Mouse (Mus musculus): ENCODE measurements around the gene Il27ra.

DNA sequence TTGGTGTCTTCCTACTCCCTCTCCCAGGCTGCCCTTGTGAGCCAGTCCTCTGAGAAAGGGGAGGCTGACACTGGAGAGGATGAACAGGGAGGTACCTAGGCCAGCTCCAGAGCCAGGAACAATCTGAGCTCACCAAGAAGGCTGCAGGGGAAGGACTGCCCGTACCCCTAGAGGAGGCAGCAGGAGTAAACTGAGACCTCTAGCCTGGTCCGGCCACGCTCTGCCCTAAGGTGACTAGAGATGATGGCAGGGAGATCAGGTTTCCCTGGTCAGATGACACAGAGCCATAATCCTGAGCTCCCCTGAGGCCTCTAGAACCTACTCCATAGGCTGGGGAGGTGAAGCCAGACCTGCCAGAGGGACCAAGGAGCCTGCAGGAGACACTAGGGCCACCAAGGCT is 34.5 kb upstream of the Il27ra start:
- TF ChIP-seq CTCF (IDR thresholded peaks at IDR 0.05; ENCODE audit: insufficient read depth, low read depth, low read length) (no peak), POLR2A (IDR thresholded peaks at IDR 0.05; ENCODE audit: insufficient read depth, low read depth, low read length) (no peak)
